Mouse (Mus musculus) WW6 (cell line): Measurements from ENCODE around the gene Zcchc13.

Experiments
- DNase-seq: peaks from one replicate; pipeline ENCODE4 v3.0.0-alpha.2; 2013; ENCODE audit warnings: low read depth, low spot score

Gene Zcchc13

GRCm38 (mm10) chrX:103630303-103630702 lies at the start of gene Zcchc13:
Gene Zcchc13 (plus strand): TSS chrX:103630586.
- DNase-seq: no peak

DNA sequence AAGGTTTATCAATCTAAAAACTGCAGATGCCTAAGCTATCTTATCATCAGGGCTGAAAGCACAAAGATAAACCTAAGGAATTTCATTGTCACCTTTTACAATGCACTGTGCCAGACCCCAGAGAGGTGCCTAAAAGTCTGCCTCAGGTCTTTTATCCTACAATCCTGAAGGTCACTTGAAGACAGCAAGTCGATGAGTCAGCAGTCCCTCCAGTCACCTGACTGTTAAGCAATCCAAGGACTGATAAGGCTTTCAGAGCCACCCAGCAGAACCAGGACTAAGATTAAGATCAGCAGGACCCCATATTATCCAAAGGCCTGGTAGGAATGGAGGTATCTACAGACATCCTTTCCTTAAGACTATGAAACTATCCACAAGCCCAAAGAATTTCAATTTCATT lies 46.1 kb upstream of the Zcchc13 start:
- DNase-seq: no peak

DNA sequence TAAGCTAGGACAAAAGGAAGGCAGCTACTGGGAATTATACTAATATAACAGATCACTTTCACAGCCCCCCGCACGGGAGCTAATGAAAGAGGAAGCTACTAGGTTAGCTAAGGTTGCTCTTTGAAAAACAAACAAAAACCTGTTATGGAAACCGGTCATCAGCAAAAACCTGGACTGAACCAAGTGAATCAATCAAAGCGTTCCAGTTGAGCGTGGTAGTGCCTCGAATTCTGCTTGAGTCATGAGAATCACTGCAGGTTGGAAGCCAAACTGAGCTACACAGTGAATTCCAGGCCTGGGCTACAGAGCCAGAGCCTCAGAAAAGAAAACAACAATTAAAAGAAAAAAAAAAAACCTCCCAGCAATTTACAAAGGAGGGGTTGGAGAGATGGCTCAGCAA lies 38.3 kb upstream of the Zcchc13 start:
- no peak for DNase-seq

- DNase-seq: no peak
Observed at GRCm38 (mm10) chrX:103602553-103602952, 27.8 kb upstream of the Zcchc13 start.

DNA sequence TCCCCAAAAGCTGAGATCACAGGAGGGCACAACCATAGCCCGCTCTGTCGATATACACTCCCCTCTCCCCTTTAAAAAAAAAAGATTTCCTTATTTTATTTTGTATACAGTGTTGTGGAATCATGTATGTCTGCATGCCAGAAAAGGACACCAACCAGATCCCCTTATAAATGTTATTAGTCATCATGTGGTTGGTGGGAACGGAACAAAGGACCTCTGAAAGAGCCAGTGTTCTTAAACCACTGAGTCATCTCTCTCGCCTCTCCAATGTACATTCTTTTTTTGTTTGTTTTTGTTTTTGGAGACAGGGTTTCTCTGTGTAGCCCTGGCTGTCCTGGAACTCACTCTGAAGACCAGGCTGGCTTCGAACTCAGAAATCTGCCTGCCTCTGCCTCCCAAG lies 26.2 kb upstream of the Zcchc13 start:
- no peak for DNase-seq

GRCm38 (mm10) chrX:103605473-103605872 lies 24.9 kb upstream of the Zcchc13 start:
- no peak for DNase-seq

DNA sequence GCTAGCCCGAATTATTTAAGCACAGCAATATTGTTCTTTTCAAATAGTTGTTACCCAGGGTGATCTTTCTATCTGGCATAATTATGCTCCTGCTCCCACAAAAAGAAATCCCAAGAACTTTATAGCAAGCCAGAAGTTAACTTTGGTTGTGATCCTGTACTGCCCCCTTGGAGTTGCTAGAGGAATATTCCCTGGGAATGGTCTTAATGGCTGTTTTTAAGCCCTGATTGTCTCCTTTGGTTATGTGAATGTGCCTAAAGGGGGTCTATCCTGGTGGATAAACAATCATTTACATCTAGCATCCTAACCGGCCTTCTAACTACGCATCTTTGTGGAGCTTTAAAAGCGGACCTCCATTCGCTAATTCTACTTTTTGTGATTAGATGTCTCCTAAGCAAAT lies 20.0 kb upstream of the Zcchc13 start:
- no peak for DNase-seq

GRCm38 (mm10) chrX:103611462-103611861 lies 18.9 kb upstream of the Zcchc13 start:
- no peak for DNase-seq

GRCm38 (mm10) chrX:103614700-103615233 lies 15.6 kb upstream of the Zcchc13 start:
- no peak for DNase-seq

- DNase-seq: no peak
Observed at GRCm38 (mm10) chrX:103615453-103615852, 14.9 kb upstream of the Zcchc13 start.

DNA sequence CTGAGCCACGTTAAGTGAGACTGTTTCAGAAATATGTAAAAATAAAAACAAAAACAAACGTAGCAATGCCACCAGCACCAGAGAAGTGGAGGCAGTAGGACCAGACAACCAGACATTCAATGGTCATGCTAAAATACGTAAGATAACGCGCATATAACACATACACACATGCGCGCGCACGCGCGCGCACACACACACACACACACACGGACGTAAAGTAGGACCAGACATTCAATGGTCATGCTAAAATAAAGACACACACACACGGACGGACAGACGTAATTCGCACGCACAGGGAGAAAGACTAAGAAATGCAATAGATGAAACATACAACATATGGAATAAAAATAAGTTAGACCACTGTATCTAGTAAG lies 14.2 kb upstream of the Zcchc13 start:
- no peak for DNase-seq

GRCm38 (mm10) chrX:103616536-103617404 lies 13.6 kb upstream of the Zcchc13 start:
- no peak for DNase-seq

GRCm38 (mm10) chrX:103617405-103618095 lies 12.8 kb upstream of the Zcchc13 start:
- DNase-seq: no peak

- no peak for DNase-seq
Observed at GRCm38 (mm10) chrX:103621799-103622198, 8.6 kb upstream of the Zcchc13 start.

DNA sequence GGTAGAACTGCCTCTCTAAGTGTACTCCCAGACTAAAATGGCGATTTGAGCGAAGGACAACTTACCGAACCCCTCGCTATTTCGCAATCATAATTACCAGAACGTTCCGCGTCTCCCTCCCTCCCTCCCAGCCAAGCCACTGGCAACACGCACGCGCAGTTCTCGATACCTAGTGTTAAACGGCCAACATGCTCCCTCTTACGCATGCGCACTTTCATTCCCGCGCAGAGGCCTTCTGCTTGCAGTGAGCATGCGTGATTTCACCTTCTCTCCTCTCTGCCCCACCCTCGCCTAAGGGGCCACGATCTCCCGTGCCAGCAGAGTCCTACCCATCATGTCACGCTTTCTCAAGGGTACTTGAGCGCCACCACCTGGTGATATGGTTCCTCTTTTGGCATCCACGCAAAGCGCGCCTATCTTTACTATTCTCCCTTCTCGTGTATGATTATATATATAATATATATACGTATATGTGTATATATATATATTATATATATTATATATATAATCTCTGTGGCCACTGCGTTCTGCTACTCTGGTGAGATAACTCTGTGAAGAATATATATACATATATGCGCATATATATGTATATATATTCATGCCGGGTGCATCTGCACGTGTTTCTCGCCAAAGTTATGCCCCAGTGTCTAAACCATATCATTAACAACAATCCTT lies 8.0 kb upstream of the Zcchc13 start:
- DNase-seq: peak; percentile 70

- DNase-seq: no peak
Observed at GRCm38 (mm10) chrX:103622935-103623280, 7.5 kb upstream of the Zcchc13 start.

GRCm38 (mm10) chrX:103623411-103623845 lies 7.0 kb upstream of the Zcchc13 start:
- no peak for DNase-seq

GRCm38 (mm10) chrX:103624426-103625168 lies 5.8 kb upstream of the Zcchc13 start:
- DNase-seq: no peak

- DNase-seq: no peak
Observed at GRCm38 (mm10) chrX:103628890-103629289, 1.5 kb upstream of the Zcchc13 start.

DNA sequence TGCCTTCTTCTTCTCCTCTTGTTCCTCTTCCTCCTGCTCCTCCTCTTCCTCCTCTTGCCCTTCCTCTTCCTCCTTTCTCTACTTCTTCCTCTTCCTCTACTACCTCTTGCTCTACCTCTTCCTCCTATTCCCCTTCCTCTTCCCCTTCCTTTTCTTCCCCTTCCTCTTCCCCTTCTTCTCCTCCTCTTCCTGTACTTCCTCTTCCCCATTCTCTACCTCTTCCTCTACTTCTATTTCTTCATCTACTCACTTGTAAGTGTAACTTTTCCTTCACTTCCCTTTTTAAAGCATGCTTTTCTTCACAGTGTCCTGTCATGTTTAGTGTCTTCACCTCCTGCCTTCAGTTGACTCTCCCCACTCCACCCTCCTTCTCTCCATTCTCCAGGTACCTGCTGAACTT lies 3.5 kb downstream of the Zcchc13 start:
- DNase-seq: no peak

GRCm38 (mm10) chrX:103636021-103636420 lies 5.6 kb downstream of the Zcchc13 start:
- DNase-seq: no peak

DNA sequence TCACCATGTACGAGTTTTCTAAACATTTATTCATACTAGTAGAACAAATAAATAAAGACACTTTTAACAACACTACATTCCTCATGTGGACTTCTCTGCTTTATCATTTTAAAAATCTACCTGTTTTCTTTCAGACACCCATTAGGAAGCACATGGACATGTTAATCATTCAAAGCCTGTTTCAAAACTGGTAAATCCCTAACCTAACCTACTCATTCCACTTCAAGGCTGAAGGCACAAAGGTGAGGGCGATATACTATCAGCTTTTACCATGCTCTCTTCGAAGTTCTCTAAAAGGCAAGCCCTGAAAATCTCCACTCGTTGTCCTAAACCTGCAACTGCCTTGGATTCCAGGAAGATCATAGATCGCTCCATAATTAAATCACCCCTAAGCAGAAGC lies 8.2 kb downstream of the Zcchc13 start:
- DNase-seq: no peak
